Mouse (Mus musculus) lung, adult 2 months (tissue): ENCODE measurements around the gene Tbcel.

Experiments
- CTCF ChIP-seq: fragments of 200-500 bp; IDR thresholded peaks from 2 replicates; pipeline ENCODE4 v1.5.1; 2011; ENCODE audit warnings: mild to moderate bottlenecking, low read length, control low read depth; ENCODE audit not compliant: insufficient read depth
- POLR2A ChIP-seq: fragments of 200-500 bp; IDR thresholded peaks from 2 replicates; pipeline ENCODE4 v1.6.1; 2011; ENCODE audit warnings: low read depth, mild to moderate bottlenecking, control low read depth, low read length, borderline replicate concordance; ENCODE audit errors: extremely low read depth

DNA sequence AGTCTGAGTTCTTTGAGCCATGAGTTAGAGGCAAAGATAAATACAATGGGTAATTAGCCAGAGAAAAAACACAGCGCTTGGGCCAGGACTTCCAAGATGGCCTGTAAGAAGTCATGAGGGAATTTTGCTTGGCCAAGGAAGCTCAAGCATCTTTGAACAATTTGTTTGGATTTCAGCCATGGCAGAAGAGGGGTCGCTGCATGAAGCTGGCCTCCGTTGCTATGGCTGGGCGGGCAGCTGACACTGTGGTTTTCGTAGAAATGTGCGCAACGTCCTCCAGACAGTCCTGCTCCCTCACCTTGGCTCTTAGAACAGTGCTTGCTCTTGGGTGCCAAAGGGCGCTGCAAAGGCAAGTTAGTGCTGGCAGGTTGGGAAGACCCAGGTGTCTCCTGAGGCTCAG is 25.9 kb upstream of the Tbcel start:
- no peak for TF ChIP-seq CTCF
- TF ChIP-seq POLR2A: no peak
